Mouse (Mus musculus) myocyte (in vitro differentiated cells): ENCODE measurements around the gene Gga1. TPM values are rescaled to one million over a fixed set of nuclear protein-coding genes. Genes with fewer than 3 reads are reported as not detected.
"Not testable (repeated sequence)": the region's sequence is repeated elsewhere in the genome, so short reads cannot be mapped to it uniquely, and the experiment has no call there.

Experiments used
- H3K27me3 ChIP-seq: one replicate; pipeline ENCODE4 v1.6.1; 2011; ENCODE audit not compliant: control insufficient read depth, insufficient read depth, insufficient read length
- H3K36me3 ChIP-seq: one replicate; pipeline ENCODE4 v1.6.1; 2011; ENCODE audit not compliant: control insufficient read depth, insufficient read depth
- H3K4me2 ChIP-seq: one replicate; pipeline ENCODE4 v1.6.1; 2011; ENCODE audit warnings: low read depth, control low read depth
- H3K4me3 ChIP-seq: one replicate; pipeline ENCODE4 v1.5.1; 2011; ENCODE audit warnings: mild to moderate bottlenecking, control low read depth, moderate library complexity
- H3K79me2 ChIP-seq: one replicate; pipeline ENCODE4 v1.6.1; 2011; ENCODE audit not compliant: control insufficient read depth, insufficient read depth
- H3ac ChIP-seq: one replicate; pipeline ENCODE4 v1.6.1; 2011; ENCODE audit not compliant: control insufficient read depth, insufficient read length
- CEBPB ChIP-seq: IDR thresholded peaks from 2 replicates; pipeline ENCODE4 v1.6.1; 2011; ENCODE audit warnings: mild to moderate bottlenecking, moderate library complexity; ENCODE audit not compliant: poor library complexity, insufficient read depth, severe bottlenecking
- E2F4 ChIP-seq: IDR thresholded peaks from one replicate; pipeline ENCODE4 v1.6.1; 2011; ENCODE audit warnings: mild to moderate bottlenecking, control low read depth, moderate library complexity; ENCODE audit not compliant: insufficient read depth
- MAX ChIP-seq: IDR thresholded peaks from one replicate; pipeline ENCODE4 v1.6.1; 2011; ENCODE audit warnings: low read depth, mild to moderate bottlenecking, control low read depth
- MYOD1 ChIP-seq, 3 experiments: IDR thresholded peaks; one replicate each; pipeline ENCODE4 v1.6.1; 2011; ENCODE audit warnings: control low read depth in 2 of 3, low read depth in 2 of 3, mild to moderate bottlenecking in 2 of 3, moderate library complexity in 1 of 3; ENCODE audit not compliant: insufficient read length in 2 of 3, control insufficient read depth in 1 of 3
- MYOG ChIP-seq, 3 experiments: IDR thresholded peaks; one replicate each; pipeline ENCODE4 v1.6.1; 2011; ENCODE audit warnings: control low read depth in 2 of 3, low read depth in 2 of 3, mild to moderate bottlenecking in 2 of 3; ENCODE audit not compliant: insufficient read length in 2 of 3, control insufficient read depth in 1 of 3, insufficient read depth in 1 of 3
- POLR2A ChIP-seq: IDR thresholded peaks from one replicate; pipeline ENCODE4 v1.6.1; 2011; ENCODE audit warnings: low read depth, mild to moderate bottlenecking, control low read depth, moderate library complexity; ENCODE audit not compliant: insufficient read length
- POLR2AphosphoS2 ChIP-seq: IDR thresholded peaks from one replicate; pipeline ENCODE4 v1.6.1; 2011; ENCODE audit warnings: low read depth, control low read depth; ENCODE audit not compliant: insufficient read length
- REST ChIP-seq: IDR thresholded peaks from one replicate; pipeline ENCODE4 v1.6.1; 2011; ENCODE audit warnings: mild to moderate bottlenecking, control low read depth, moderate library complexity; ENCODE audit not compliant: insufficient read depth, insufficient read length
- SRF ChIP-seq: IDR thresholded peaks from one replicate; pipeline ENCODE4 v1.6.1; 2011; ENCODE audit warnings: low read depth; ENCODE audit not compliant: control insufficient read depth, insufficient read length
- TCF12 ChIP-seq: IDR thresholded peaks from one replicate; pipeline ENCODE4 v1.6.1; 2011; ENCODE audit warnings: mild to moderate bottlenecking, control low read depth; ENCODE audit not compliant: poor library complexity, insufficient read depth, severe bottlenecking
- TCF3 ChIP-seq: IDR thresholded peaks from one replicate; pipeline ENCODE4 v1.6.1; 2011; ENCODE audit warnings: low read depth, control low read depth; ENCODE audit not compliant: insufficient read length
- USF1 ChIP-seq: IDR thresholded peaks from one replicate; pipeline ENCODE4 v1.6.1; 2011; ENCODE audit warnings: low read depth, mild to moderate bottlenecking, control low read depth, moderate library complexity
- polyA plus RNA-seq: library from polyadenylated mRNA; unstranded; fragments of >200 nt; fragmentation: generic; extraction: Trizol; gene quantifications from one replicate; pipeline ENCODE4 v1.2.1, GENCODE M21; 2012; ENCODE audit warnings: missing spikeins

The Gga1 gene
- polyA plus RNA-seq, 1 experiment: 89.3 TPM

GRCm38 (mm10) chr15:78874989-78875388 is 2.0 kb upstream of the Gga1 start:
- Histone ChIP-seq H3K27me3 (no peaks in the 10 kb centered on the region), H3K4me3 (no peak overlapping the region), H3ac (no peak overlapping the region), H3K4me2 (no peak overlapping the region), H3K36me3 (no peaks in the 10 kb centered on the region), H3K79me2 (peaks cover 9% of the 10 kb centered on the region)
- no peak for TF ChIP-seq USF1
- TF ChIP-seq SRF: no peak
- no peak for TF ChIP-seq MYOD1 (IDR thresholded peaks at IDR 0.05; ENCODE audit: control insufficient read depth in 1 of 3, insufficient read length in 2 of 3, low read depth in 2 of 3)

DNA sequence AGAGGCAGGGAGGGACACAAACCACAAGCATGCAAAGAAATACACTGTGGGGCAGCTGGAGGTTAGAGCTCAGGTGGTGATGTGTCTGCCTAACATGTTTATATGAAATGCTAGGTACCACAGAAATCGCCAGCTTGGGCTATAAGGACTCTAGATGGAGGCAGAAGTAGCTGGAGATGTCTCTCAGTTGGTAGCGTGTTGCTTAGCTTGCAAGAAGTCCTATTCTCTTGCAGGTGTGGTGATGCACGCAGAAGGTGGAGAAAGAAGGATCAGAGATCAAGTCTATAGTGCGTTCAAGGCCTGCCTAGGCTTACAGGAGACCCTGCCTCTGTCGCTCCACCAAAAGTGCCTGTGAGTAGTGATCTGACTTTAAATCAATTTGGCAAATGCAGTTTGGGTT is 1.5 kb upstream of the Gga1 start:
- H3K79me2 ChIP-seq: peaks cover 9% of the 10 kb centered on the region
- no peak for TF ChIP-seq REST
- TF ChIP-seq MYOD1 (IDR thresholded peaks at IDR 0.05; ENCODE audit: control insufficient read depth in 1 of 3, insufficient read length in 2 of 3, low read depth in 2 of 3): no peak
- no peak for TF ChIP-seq SRF
- no peak for TF ChIP-seq TCF3
- no peak for TF ChIP-seq MYOG (IDR thresholded peaks at IDR 0.05; ENCODE audit: control insufficient read depth in 1 of 3, insufficient read depth in 1 of 3, insufficient read length in 2 of 3, low read depth in 2 of 3)
- TF ChIP-seq USF1: no peak
- no peak for TF ChIP-seq POLR2AphosphoS2
- no peak for TF ChIP-seq MAX
- TF ChIP-seq POLR2A: no peak
- TF ChIP-seq CEBPB: no peak
- no peak for TF ChIP-seq TCF12
- no peak for TF ChIP-seq E2F4
- H3K27me3 ChIP-seq: no peaks in the 10 kb centered on the region
- no peak overlapping the region for H3K4me2 ChIP-seq
- no peak overlapping the region for H3ac ChIP-seq
- no peaks in the 10 kb centered on the region for H3K36me3 ChIP-seq
- peak overlapping the region; percentile 68 for H3K4me3 ChIP-seq

DNA sequence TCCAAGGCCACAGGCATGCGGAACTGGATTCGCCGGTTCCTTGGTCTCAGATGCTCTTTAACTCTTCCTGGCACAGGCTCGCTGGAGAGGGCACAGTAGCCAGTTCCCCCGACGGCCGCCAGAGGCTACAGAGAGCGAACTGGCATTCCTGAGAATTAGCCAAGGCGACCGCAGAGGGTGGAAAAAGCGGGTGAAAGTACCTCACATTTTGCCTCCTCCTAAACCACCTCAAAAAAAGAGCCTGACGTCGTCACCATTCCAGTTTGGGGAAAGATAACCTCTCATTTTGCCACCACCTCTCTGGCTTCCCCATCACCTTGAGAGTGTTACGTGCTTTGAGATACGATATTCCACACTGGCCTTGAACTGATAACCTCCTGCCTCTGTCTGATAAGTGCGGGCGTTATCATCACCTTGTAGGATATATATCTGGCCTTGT is 713 bp upstream of the Gga1 start:
- Histone ChIP-seq H3K36me3 (no peaks in the 10 kb centered on the region), H3ac (peak overlapping the region; percentile 43), H3K27me3 (no peaks in the 10 kb centered on the region), H3K4me2 (peak overlapping the region; percentile 99), H3K79me2 (peaks cover 9% of the 10 kb centered on the region), H3K4me3 (peak overlapping the region; percentile 68)
- TF ChIP-seq TCF12 (no peak), POLR2AphosphoS2 (peak; percentile 22)

- Histone ChIP-seq H3K36me3 (peaks cover 1% of the 10 kb centered on the region), H3K27me3 (no peaks in the 10 kb centered on the region), H3K4me2 (peak overlapping the region; percentile 99), H3K4me3 (peak overlapping the region; percentile 68), H3K79me2 (peaks cover 9% of the 10 kb centered on the region), H3ac (peak overlapping the region; percentile 43)
- TF ChIP-seq POLR2AphosphoS2 (no peak), MYOG (IDR thresholded peaks at IDR 0.05; ENCODE audit: control insufficient read depth in 1 of 3, insufficient read depth in 1 of 3, insufficient read length in 2 of 3, low read depth in 2 of 3) (no peak)
Observed at GRCm38 (mm10) chr15:78877810-78878390, 910 bp downstream of the Gga1 start.

DNA sequence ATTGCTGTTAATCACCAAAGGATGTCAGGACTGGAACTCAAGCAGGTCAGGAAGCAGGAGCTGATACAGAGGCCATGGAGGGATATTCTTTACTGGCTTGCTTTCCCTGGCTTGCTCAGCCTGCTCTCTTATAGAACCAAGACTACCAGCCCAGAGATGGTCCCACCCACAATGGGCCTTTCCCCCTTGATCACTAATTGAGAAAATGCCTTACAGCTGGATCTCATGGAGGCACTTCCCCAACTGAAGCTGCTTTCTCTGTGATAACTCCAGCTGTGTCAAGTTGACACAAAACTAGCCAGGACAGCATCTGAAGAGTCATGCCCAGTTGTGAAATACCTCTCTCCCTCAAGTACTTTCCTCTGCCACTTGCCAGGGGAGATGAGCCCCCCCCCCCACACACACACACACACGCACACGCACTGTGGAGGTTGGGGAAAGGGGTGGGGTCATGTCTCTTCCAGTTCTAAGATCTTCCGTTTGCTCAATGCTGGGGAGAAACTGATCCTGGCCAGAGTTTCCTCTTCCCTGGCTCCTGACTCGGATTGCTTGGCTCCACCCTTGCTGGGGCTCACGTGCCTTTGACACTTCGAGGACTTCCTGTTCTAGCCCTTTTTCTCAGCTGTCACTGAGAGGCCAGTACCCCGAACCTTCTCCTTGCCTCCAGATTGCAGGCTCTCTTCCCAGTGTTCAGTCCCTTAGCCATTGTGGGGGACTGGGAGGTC is 2.0 kb downstream of the Gga1 start:
- peak overlapping the region; percentile 68 for H3K4me3 ChIP-seq
- not testable (repeated sequence) for H3K79me2 ChIP-seq, H3ac ChIP-seq, H3K27me3 ChIP-seq
- peak overlapping the region; percentile 99 for H3K4me2 ChIP-seq
- H3K36me3 ChIP-seq: peaks cover 12% of the 10 kb centered on the region

GRCm38 (mm10) chr15:78880432-78880831 is 3.4 kb downstream of the Gga1 start:
- Histone ChIP-seq H3K27me3 (no peaks in the 10 kb centered on the region), H3K79me2 (peaks cover 9% of the 10 kb centered on the region), H3K4me3 (no peak overlapping the region), H3K4me2 (no peak overlapping the region), H3K36me3 (peaks cover 24% of the 10 kb centered on the region), H3ac (no peak overlapping the region)
- TF ChIP-seq POLR2AphosphoS2 (no peak), TCF12 (no peak), SRF (no peak), MYOD1 (IDR thresholded peaks at IDR 0.05; ENCODE audit: control insufficient read depth in 1 of 3, insufficient read length in 2 of 3, low read depth in 2 of 3) (no peak), E2F4 (no peak), CEBPB (no peak), MAX (no peak), REST (no peak), MYOG (IDR thresholded peaks at IDR 0.05; ENCODE audit: control insufficient read depth in 1 of 3, insufficient read depth in 1 of 3, insufficient read length in 2 of 3, low read depth in 2 of 3) (no peak), POLR2A (no peak), TCF3 (no peak), USF1 (no peak)
